Mouse (Mus musculus): ENCODE results near the gene Ppp1r1c. TPM values are rescaled to one million over a fixed set of nuclear protein-coding genes. Genes with fewer than 3 reads are reported as not detected.

Gene Ppp1r1c
- polyA plus RNA-seq, 1 experiment from 2014 or later: not detected

GRCm38 (mm10) chr2:79715925-79716324, 8.3 kb downstream of the Ppp1r1c start:
- Histone ChIP-seq H3K27me3 (ENCODE audit: control insufficient read depth, insufficient read depth, low read length) (no peaks in the 10 kb centered on the region), H3K9me3 (ENCODE audit: control insufficient read depth, low read length) (no peaks in the 10 kb centered on the region), H3K4me2 (ENCODE audit: low read depth, severe bottlenecking) (no peak overlapping the region), H3K27ac (replicated peaks; ENCODE audit: low read depth, low read length) (no peak overlapping the region), H3K4me1 (ENCODE audit: control insufficient read depth, insufficient read depth, low read length) (no peaks in the 10 kb centered on the region), H3K4me3 (ENCODE audit: low read depth, low read length) (no peak overlapping the region), H3K36me3 (ENCODE audit: control insufficient read depth, insufficient read depth, low read length) (no peaks in the 10 kb centered on the region), H3K9ac (ENCODE audit: low read length) (no peak overlapping the region)
- WGBS: 80% methylated on average over 2 of the region's 2 CpGs
- ATAC-seq (ENCODE audit: insufficient number of reproducible peaks, low FRiP score, low TSS enrichment, low read depth) (no peak), DNase-seq (ENCODE audit: low spot score) (no peak)

DNA sequence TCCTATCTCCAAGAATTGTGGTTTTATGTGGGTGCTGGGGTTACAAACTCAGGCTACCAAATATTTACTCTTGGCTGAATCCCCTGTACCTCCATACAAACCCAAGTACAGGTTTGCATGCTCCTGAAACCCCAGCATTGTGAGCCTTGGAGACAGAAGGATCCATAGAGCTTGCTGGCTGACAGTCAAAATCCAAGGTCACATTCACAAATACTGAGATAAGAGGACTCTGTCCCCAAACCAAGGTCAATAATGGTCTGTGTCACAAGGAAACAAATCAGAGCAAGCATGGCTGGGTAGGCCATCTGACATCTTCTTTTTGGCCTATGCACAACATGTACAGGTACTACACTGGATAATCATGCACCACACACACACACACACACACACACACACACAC, 10.3 kb downstream of the Ppp1r1c start:
- no peaks in the 10 kb centered on the region for H3K4me1 ChIP-seq (ENCODE audit: control insufficient read depth, insufficient read depth, low read length)
- no peak for ATAC-seq (ENCODE audit: insufficient number of reproducible peaks, low FRiP score, low TSS enrichment, low read depth)

DNA sequence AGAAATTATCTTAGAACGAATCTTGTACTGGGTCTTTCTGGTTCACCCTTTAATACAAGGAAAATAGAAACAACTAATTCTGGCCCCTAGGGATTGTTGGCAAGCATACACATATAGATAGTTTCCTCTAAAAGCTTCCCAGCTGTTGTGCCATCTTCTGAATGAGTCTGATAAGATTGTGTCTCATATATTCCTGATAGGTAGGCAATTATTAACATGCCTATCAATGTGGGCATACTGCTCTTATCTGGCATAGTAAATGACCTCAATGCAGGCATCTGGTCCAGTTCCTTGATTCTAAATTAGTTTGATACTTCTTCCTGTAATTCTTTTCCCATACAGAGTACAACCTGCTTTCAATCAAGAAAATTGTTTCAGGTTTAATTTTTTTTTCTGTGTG, 14.8 kb downstream of the Ppp1r1c start:
- Histone ChIP-seq H3K4me1 (ENCODE audit: control insufficient read depth, insufficient read depth, low read length) (no peaks in the 10 kb centered on the region), H3K9me3 (ENCODE audit: control insufficient read depth, low read length) (no peaks in the 10 kb centered on the region), H3K27me3 (ENCODE audit: control insufficient read depth, insufficient read depth, low read length) (no peaks in the 10 kb centered on the region), H3K9ac (ENCODE audit: low read length) (no peak overlapping the region), H3K36me3 (ENCODE audit: control insufficient read depth, insufficient read depth, low read length) (no peaks in the 10 kb centered on the region), H3K4me2 (ENCODE audit: low read depth, severe bottlenecking) (no peak overlapping the region), H3K4me3 (ENCODE audit: low read depth, low read length) (no peak overlapping the region), H3K27ac (replicated peaks; ENCODE audit: low read depth, low read length) (no peak overlapping the region)
- no peak for DNase-seq (ENCODE audit: low spot score)
- 91% methylated on average over 1 of the region's 1 CpGs for WGBS
- ATAC-seq (ENCODE audit: insufficient number of reproducible peaks, low FRiP score, low TSS enrichment, low read depth): no peak

More for the DNA sequence above, 10.3 kb downstream of the Ppp1r1c start:
- H3K9me3 ChIP-seq (ENCODE audit: control insufficient read depth, low read length): no peaks in the 10 kb centered on the region
- H3K36me3 ChIP-seq (ENCODE audit: control insufficient read depth, insufficient read depth, low read length): no peaks in the 10 kb centered on the region
- no peaks in the 10 kb centered on the region for H3K27me3 ChIP-seq (ENCODE audit: control insufficient read depth, insufficient read depth, low read length)
- no peak overlapping the region for H3K4me2 ChIP-seq (ENCODE audit: low read depth, severe bottlenecking)
- H3K4me3 ChIP-seq (ENCODE audit: low read depth, low read length): no peak overlapping the region
- H3K27ac ChIP-seq (replicated peaks; ENCODE audit: low read depth, low read length): no peak overlapping the region
- no peak for DNase-seq (ENCODE audit: low spot score)
- H3K9ac ChIP-seq (ENCODE audit: low read length): no peak overlapping the region

DNA sequence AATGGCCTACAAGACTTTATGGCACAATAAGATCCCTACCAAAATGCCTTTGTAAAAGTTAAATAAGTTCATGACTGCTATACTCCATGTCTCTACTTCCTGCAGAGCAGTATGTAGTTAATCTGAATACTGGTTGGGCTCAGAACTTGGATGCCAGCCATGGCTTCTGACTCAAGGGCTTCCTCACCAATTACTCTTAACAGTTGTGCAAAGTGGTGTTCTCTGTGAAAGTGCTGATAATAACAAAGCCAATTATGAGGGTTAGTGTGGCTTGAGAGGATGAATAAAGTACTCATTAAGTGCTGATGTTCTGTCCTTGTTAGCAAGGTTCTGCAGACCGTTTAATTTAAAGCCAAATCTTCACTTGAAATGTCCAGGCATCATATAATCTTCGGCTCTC, 31.4 kb downstream of the Ppp1r1c start:
- H3K36me3 ChIP-seq (ENCODE audit: control insufficient read depth, insufficient read depth, low read length): no peaks in the 10 kb centered on the region
- no peak overlapping the region for H3K27ac ChIP-seq (replicated peaks; ENCODE audit: low read depth, low read length)
- DNase-seq (ENCODE audit: low spot score): no peak
- H3K9ac ChIP-seq (ENCODE audit: low read length): no peak overlapping the region
- ATAC-seq (ENCODE audit: insufficient number of reproducible peaks, low FRiP score, low TSS enrichment, low read depth): no peak
- H3K9me3 ChIP-seq (ENCODE audit: control insufficient read depth, low read length): no peaks in the 10 kb centered on the region; the same call in 1 of the 2 replicates
- no peak overlapping the region for H3K4me2 ChIP-seq (ENCODE audit: low read depth, severe bottlenecking)
- H3K4me3 ChIP-seq (ENCODE audit: low read depth, low read length): no peak overlapping the region
- H3K4me1 ChIP-seq (ENCODE audit: control insufficient read depth, insufficient read depth, low read length): no peaks in the 10 kb centered on the region
- H3K27me3 ChIP-seq (ENCODE audit: control insufficient read depth, insufficient read depth, low read length): no peaks in the 10 kb centered on the region
- 84% methylated on average over 2 of the region's 2 CpGs for WGBS

GRCm38 (mm10) chr2:79741966-79742365, 34.4 kb downstream of the Ppp1r1c start:
- H3K27ac ChIP-seq (replicated peaks; ENCODE audit: low read depth, low read length): no peak overlapping the region
- H3K36me3 ChIP-seq (ENCODE audit: control insufficient read depth, insufficient read depth, low read length): no peaks in the 10 kb centered on the region
- ATAC-seq (ENCODE audit: insufficient number of reproducible peaks, low FRiP score, low TSS enrichment, low read depth): no peak
- H3K9ac ChIP-seq (ENCODE audit: low read length): no peak overlapping the region
- no peaks in the 10 kb centered on the region for H3K4me1 ChIP-seq (ENCODE audit: control insufficient read depth, insufficient read depth, low read length)
- H3K4me2 ChIP-seq (ENCODE audit: low read depth, severe bottlenecking): no peak overlapping the region
- no peak overlapping the region for H3K4me3 ChIP-seq (ENCODE audit: low read depth, low read length)
- DNase-seq (ENCODE audit: low spot score): no peak
- 80% methylated on average over 2 of the region's 2 CpGs for WGBS
- no peaks in the 10 kb centered on the region for H3K27me3 ChIP-seq (ENCODE audit: control insufficient read depth, insufficient read depth, low read length)
- H3K9me3 ChIP-seq (ENCODE audit: control insufficient read depth, low read length): no peaks in the 10 kb centered on the region; the same call in 1 of the 2 replicates

GRCm38 (mm10) chr2:79744164-79744563, 36.6 kb downstream of the Ppp1r1c start:
- WGBS: 91% methylated on average over 4 of the region's 4 CpGs

DNA sequence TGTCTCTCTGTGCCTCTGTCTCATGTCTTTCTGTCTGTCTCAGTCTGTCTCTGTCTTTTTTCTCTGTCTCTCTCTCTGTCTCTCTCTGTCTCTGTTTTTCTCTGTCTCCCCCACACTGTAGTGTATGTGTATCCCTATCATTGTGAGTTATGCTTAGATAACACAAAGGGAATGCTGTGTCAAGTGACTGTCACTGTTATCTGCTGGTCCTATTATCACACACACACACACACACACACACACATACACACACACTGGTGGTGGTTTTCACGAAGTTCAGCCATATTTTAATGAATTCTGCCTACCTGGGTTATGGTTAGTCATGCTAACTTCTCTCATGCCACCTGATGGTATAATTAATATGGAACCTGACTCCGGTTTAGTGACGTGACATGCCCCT, 44.1 kb downstream of the Ppp1r1c start:
- H3K9me3 ChIP-seq (ENCODE audit: control insufficient read depth, low read length): no peaks in the 10 kb centered on the region
- H3K27me3 ChIP-seq (ENCODE audit: control insufficient read depth, insufficient read depth, low read length): no peaks in the 10 kb centered on the region
- DNase-seq (ENCODE audit: low spot score) (no peak), ATAC-seq (ENCODE audit: insufficient number of reproducible peaks, low FRiP score, low TSS enrichment, low read depth) (no peak)
- no peak overlapping the region for H3K4me2 ChIP-seq (ENCODE audit: low read depth, severe bottlenecking)
- H3K36me3 ChIP-seq (ENCODE audit: control insufficient read depth, insufficient read depth, low read length): no peaks in the 10 kb centered on the region
- WGBS: 79% methylated on average over 3 of the region's 3 CpGs
- no peak overlapping the region for H3K4me3 ChIP-seq (ENCODE audit: low read depth, low read length)
- no peaks in the 10 kb centered on the region for H3K4me1 ChIP-seq (ENCODE audit: control insufficient read depth, insufficient read depth, low read length)
- no peak overlapping the region for H3K9ac ChIP-seq (ENCODE audit: low read length)
- H3K27ac ChIP-seq (replicated peaks; ENCODE audit: low read depth, low read length): no peak overlapping the region

More at GRCm38 (mm10) chr2:79744164-79744563, 36.6 kb downstream of the Ppp1r1c start:
- no peak overlapping the region for H3K4me3 ChIP-seq (ENCODE audit: low read depth, low read length)
- H3K9ac ChIP-seq (ENCODE audit: low read length): no peak overlapping the region
- DNase-seq (ENCODE audit: low spot score) (no peak), ATAC-seq (ENCODE audit: insufficient number of reproducible peaks, low FRiP score, low TSS enrichment, low read depth) (no peak)
- no peak overlapping the region for H3K27ac ChIP-seq (replicated peaks; ENCODE audit: low read depth, low read length)
- H3K4me1 ChIP-seq (ENCODE audit: control insufficient read depth, insufficient read depth, low read length): no peaks in the 10 kb centered on the region
- H3K27me3 ChIP-seq (ENCODE audit: control insufficient read depth, insufficient read depth, low read length): no peaks in the 10 kb centered on the region
- no peaks in the 10 kb centered on the region for H3K36me3 ChIP-seq (ENCODE audit: control insufficient read depth, insufficient read depth, low read length)
- no peak overlapping the region for H3K4me2 ChIP-seq (ENCODE audit: low read depth, severe bottlenecking)
- H3K9me3 ChIP-seq (ENCODE audit: control insufficient read depth, low read length): no peaks in the 10 kb centered on the region

GRCm38 (mm10) chr2:79760018-79760417, 52.4 kb downstream of the Ppp1r1c start:
- Histone ChIP-seq H3K36me3 (ENCODE audit: control insufficient read depth, insufficient read depth, low read length) (no peaks in the 10 kb centered on the region), H3K9ac (ENCODE audit: low read length) (no peak overlapping the region), H3K27me3 (ENCODE audit: control insufficient read depth, insufficient read depth, low read length) (no peaks in the 10 kb centered on the region), H3K4me1 (ENCODE audit: control insufficient read depth, insufficient read depth, low read length) (no peaks in the 10 kb centered on the region), H3K4me3 (ENCODE audit: low read depth, low read length) (no peak overlapping the region), H3K9me3 (ENCODE audit: control insufficient read depth, low read length) (no peaks in the 10 kb centered on the region), H3K4me2 (ENCODE audit: low read depth, severe bottlenecking) (no peak overlapping the region), H3K27ac (replicated peaks; ENCODE audit: low read depth, low read length) (no peak overlapping the region)
- 78% methylated on average over 4 of the region's 4 CpGs for WGBS
- ATAC-seq (ENCODE audit: insufficient number of reproducible peaks, low FRiP score, low TSS enrichment, low read depth): no peak
- DNase-seq (ENCODE audit: low spot score): no peak

GRCm38 (mm10) chr2:79762723-79763388, 55.3 kb downstream of the Ppp1r1c start:
- H3K9me3 ChIP-seq (ENCODE audit: control insufficient read depth, low read length): no peaks in the 10 kb centered on the region
- no peaks in the 10 kb centered on the region for H3K27me3 ChIP-seq (ENCODE audit: control insufficient read depth, insufficient read depth, low read length)
- WGBS: 83% methylated on average over 6 of the region's 6 CpGs
- no peaks in the 10 kb centered on the region for H3K4me1 ChIP-seq (ENCODE audit: control insufficient read depth, insufficient read depth, low read length)
- H3K4me3 ChIP-seq (ENCODE audit: low read depth, low read length): no peak overlapping the region
- no peak for ATAC-seq (ENCODE audit: insufficient number of reproducible peaks, low FRiP score, low TSS enrichment, low read depth)
- no peak overlapping the region for H3K27ac ChIP-seq (replicated peaks; ENCODE audit: low read depth, low read length)
- DNase-seq (ENCODE audit: low spot score): no peak
- no peak overlapping the region for H3K4me2 ChIP-seq (ENCODE audit: low read depth, severe bottlenecking)
- no peak overlapping the region for H3K9ac ChIP-seq (ENCODE audit: low read length)
- no peaks in the 10 kb centered on the region for H3K36me3 ChIP-seq (ENCODE audit: control insufficient read depth, insufficient read depth, low read length)

Data from limb, embryonic 11.5 days (tissue).